Mouse (Mus musculus): ENCODE results near the gene Fbxo3. TPM values are rescaled to one million over a fixed set of nuclear protein-coding genes. Genes with fewer than 3 reads are reported as not detected.
"Not testable (repeated sequence)": the region's sequence is repeated elsewhere in the genome, so short reads cannot be mapped to it uniquely, and the experiment has no call there.

The Fbxo3 gene
- total and polyA plus RNA-seq, 2 experiments, result 32.5 to 95.9 TPM

GRCm38 (mm10) chr2:104093305-104093704, 65.8 kb downstream of the Fbxo3 start:
- 72% methylated on average over 2 of the region's 2 CpGs for WGBS

GRCm38 (mm10) chr2:104095741-104096213, 68.3 kb downstream of the Fbxo3 start, which contains the start of gene Cd59a:
Cd59a (plus strand) TSS chr2:104095801.
- peak; percentile 94 for DNase-seq (ENCODE audit: extremely low read depth, low read depth, low spot score)
- Histone ChIP-seq H3K4me1 (ENCODE audit: control insufficient read depth, insufficient read depth, low read length) (peaks cover 4% of the 10 kb centered on the region), H3K27ac (replicated peaks; ENCODE audit: insufficient read depth, low read depth, low read length) (peak within 1 kb of the TSS; percentile 85), H3K36me3 (ENCODE audit: control insufficient read depth, insufficient read depth, low read length) (no peaks in the 10 kb centered on the region), H3K27me3 (ENCODE audit: control insufficient read depth, insufficient read depth, low read length) (no peaks in the 10 kb centered on the region), H3K4me3 (ENCODE audit: insufficient read depth, low read depth, low read length) (peak within 1 kb of the TSS; percentile 80), H3K9ac (ENCODE audit: low read depth, low read length) (peak within 1 kb of the TSS; percentile 88), H3K79me2 (ENCODE audit: control insufficient read depth, insufficient read depth, low read length) (no peaks in the 10 kb centered on the region; the same call in 1 of the 2 replicates)
- TF ChIP-seq POLR2A (IDR thresholded peaks at IDR 0.05; ENCODE audit: extremely low read depth, insufficient read depth, low read length) (peak; percentile 56; the same call in 1 of the 2 replicates), CTCF (IDR thresholded peaks at IDR 0.05; ENCODE audit: low read depth, low read length) (no peak)
- WGBS, result 2% methylated on average over 15 of the region's 15 CpGs

More at GRCm38 (mm10) chr2:104093305-104093704, 65.8 kb downstream of the Fbxo3 start:
- no peak overlapping the region for H3K9ac ChIP-seq (ENCODE audit: low read depth, low read length)
- no peaks in the 10 kb centered on the region for H3K36me3 ChIP-seq (ENCODE audit: control insufficient read depth, insufficient read depth, low read length)
- no peak for DNase-seq (ENCODE audit: extremely low read depth, low read depth, low spot score)
- H3K4me1 ChIP-seq (ENCODE audit: control insufficient read depth, insufficient read depth, low read length), result 0 out of 2 replicates have a peak, but pooled peaks cover 1% of the 10 kb centered on the region
- no peaks in the 10 kb centered on the region; the same call in 1 of the 2 replicates for H3K79me2 ChIP-seq (ENCODE audit: control insufficient read depth, insufficient read depth, low read length)
- H3K27me3 ChIP-seq (ENCODE audit: control insufficient read depth, insufficient read depth, low read length), result no peaks in the 10 kb centered on the region
- H3K27ac ChIP-seq (replicated peaks; ENCODE audit: insufficient read depth, low read depth, low read length), result no peak overlapping the region
- no peak overlapping the region for H3K4me3 ChIP-seq (ENCODE audit: insufficient read depth, low read depth, low read length)
- TF ChIP-seq POLR2A (IDR thresholded peaks at IDR 0.05; ENCODE audit: extremely low read depth, insufficient read depth, low read length), result no peak
- TF ChIP-seq CTCF (IDR thresholded peaks at IDR 0.05; ENCODE audit: low read depth, low read length), result no peak

- peak overlapping the region; percentile 80 for H3K4me3 ChIP-seq (ENCODE audit: insufficient read depth, low read depth, low read length)
- 10% methylated on average over 10 of the region's 10 CpGs for WGBS
- DNase-seq (ENCODE audit: extremely low read depth, low read depth, low spot score), result no peak
- H3K9ac ChIP-seq (ENCODE audit: low read depth, low read length), result peak overlapping the region; percentile 88
- no peaks in the 10 kb centered on the region; the same call in 1 of the 2 replicates for H3K79me2 ChIP-seq (ENCODE audit: control insufficient read depth, insufficient read depth, low read length)
- H3K27me3 ChIP-seq (ENCODE audit: control insufficient read depth, insufficient read depth, low read length), result no peaks in the 10 kb centered on the region
- no peak for TF ChIP-seq POLR2A (IDR thresholded peaks at IDR 0.05; ENCODE audit: extremely low read depth, insufficient read depth, low read length)
- TF ChIP-seq CTCF (IDR thresholded peaks at IDR 0.05; ENCODE audit: low read depth, low read length), result no peak
- no peaks in the 10 kb centered on the region for H3K36me3 ChIP-seq (ENCODE audit: control insufficient read depth, insufficient read depth, low read length)
- peaks cover 4% of the 10 kb centered on the region for H3K4me1 ChIP-seq (ENCODE audit: control insufficient read depth, insufficient read depth, low read length)
- H3K27ac ChIP-seq (replicated peaks; ENCODE audit: insufficient read depth, low read depth, low read length), result peak overlapping the region; percentile 85
Observed at GRCm38 (mm10) chr2:104096256-104096655, 68.7 kb downstream of the Fbxo3 start.

- Histone ChIP-seq H3K4me3 (ENCODE audit: insufficient read depth, low read depth, low read length) (peak overlapping the region; percentile 80; the same call in 1 of the 2 replicates), H3K9ac (ENCODE audit: low read depth, low read length) (peak overlapping the region; percentile 38; the same call in 1 of the 2 replicates)
- WGBS, result 75% methylated on average over 1 of the region's 1 CpGs
- not testable (repeated sequence) for H3K27ac ChIP-seq (replicated peaks; ENCODE audit: insufficient read depth, low read depth, low read length); H3K79me2 ChIP-seq (ENCODE audit: control insufficient read depth, insufficient read depth, low read length); H3K36me3 ChIP-seq (ENCODE audit: control insufficient read depth, insufficient read depth, low read length); DNase-seq (ENCODE audit: extremely low read depth, low read depth, low spot score); H3K27me3 ChIP-seq (ENCODE audit: control insufficient read depth, insufficient read depth, low read length); H3K4me1 ChIP-seq (ENCODE audit: control insufficient read depth, insufficient read depth, low read length)
Observed at GRCm38 (mm10) chr2:104096796-104097195, 69.3 kb downstream of the Fbxo3 start.

GRCm38 (mm10) chr2:104097396-104097795, 69.9 kb downstream of the Fbxo3 start:
- H3K79me2 ChIP-seq (ENCODE audit: control insufficient read depth, insufficient read depth, low read length); H3K27me3 ChIP-seq (ENCODE audit: control insufficient read depth, insufficient read depth, low read length); H3K4me1 ChIP-seq (ENCODE audit: control insufficient read depth, insufficient read depth, low read length); H3K4me3 ChIP-seq (ENCODE audit: insufficient read depth, low read depth, low read length); DNase-seq (ENCODE audit: extremely low read depth, low read depth, low spot score); H3K27ac ChIP-seq (replicated peaks; ENCODE audit: insufficient read depth, low read depth, low read length); H3K9ac ChIP-seq (ENCODE audit: low read depth, low read length); H3K36me3 ChIP-seq (ENCODE audit: control insufficient read depth, insufficient read depth, low read length): not testable (repeated sequence)
- WGBS, result 86% methylated on average over 4 of the region's 4 CpGs

GRCm38 (mm10) chr2:104098529-104099230, 71.2 kb downstream of the Fbxo3 start:
- Histone ChIP-seq H3K4me1 (ENCODE audit: control insufficient read depth, insufficient read depth, low read length) (peaks cover 11% of the 10 kb centered on the region), H3K27me3 (ENCODE audit: control insufficient read depth, insufficient read depth, low read length) (no peaks in the 10 kb centered on the region), H3K79me2 (ENCODE audit: control insufficient read depth, insufficient read depth, low read length) (peaks cover 12% of the 10 kb centered on the region; the same call in 1 of the 2 replicates), H3K27ac (replicated peaks; ENCODE audit: insufficient read depth, low read depth, low read length) (peak overlapping the region; percentile 46; the same call in 1 of the 2 replicates), H3K9ac (ENCODE audit: low read depth, low read length) (no peak overlapping the region), H3K4me3 (ENCODE audit: insufficient read depth, low read depth, low read length) (no peak overlapping the region), H3K36me3 (ENCODE audit: control insufficient read depth, insufficient read depth, low read length) (no peaks in the 10 kb centered on the region)
- WGBS, result 8% methylated on average over 3 of the region's 3 CpGs
- TF ChIP-seq POLR2A (IDR thresholded peaks at IDR 0.05; ENCODE audit: extremely low read depth, insufficient read depth, low read length) (no peak), CTCF (IDR thresholded peaks at IDR 0.05; ENCODE audit: low read depth, low read length) (no peak)
- DNase-seq (ENCODE audit: extremely low read depth, low read depth, low spot score), result no peak

Data from liver, adult 2 months (tissue).